In genomic region chr4:105181014-105181658, GRCm38 (mm10) we compare ENCODE assay signal across 9 mouse cellular contexts. TPM values are rescaled to one million over a fixed set of nuclear protein-coding genes. Genes with fewer than 3 reads are reported as not detected.
A peak's percentile ranks its signal among the peaks of the same experiment; 100 is the strongest.
DNase-seq lines count a peak whose midpoint lies in the region; ATAC-seq and TF ChIP-seq lines count a peak whose summit lies in the region.
"Had no signal": no experiment of that assay in that cellular context is flagged by ENCODE, and none has a peak within 500 bp of the region (broad histone marks: within the 10 kb centered on the region; RNA-seq: fewer than 3 reads in every experiment).

No protein-coding gene starts in this region.

- H3K4me2 ChIP-seq in embryonic facial prominence, embryonic 11.5 days (ENCODE audit: low read depth, low read length): no peak overlapping the region; the same call in 1 of the 2 replicates
- peak overlapping the region; percentile 39 for H3K4me2 ChIP-seq in neural tube, embryonic 13.5 days

- H3K27ac ChIP-seq in embryonic facial prominence, embryonic 11.5 days (replicated peaks; ENCODE audit: low read depth, low read length): no peak overlapping the region
- H3K27ac ChIP-seq in layer of hippocampus, adult 2 months: peak overlapping the region; percentile 89
- peak overlapping the region; percentile 93 for H3K27ac ChIP-seq in neural tube, embryonic 13.5 days (replicated peaks)

- no peaks in the 10 kb centered on the region; the same call in 1 of the 2 replicates for H3K36me3 ChIP-seq in embryonic facial prominence, embryonic 11.5 days (replicated peaks; ENCODE audit: control insufficient read depth, insufficient read depth, low read depth, low read length)
- no peaks in the 10 kb centered on the region for H3K36me3 ChIP-seq in neural tube, embryonic 13.5 days

- DNase-seq in cerebellum, adult 11 months: peak; percentile 9
- no peak for DNase-seq in embryonic facial prominence, embryonic 11.5 days (ENCODE audit: low spot score)
- DNase-seq in layer of hippocampus, adult 2 months (ENCODE audit: low spot score in 2 of 2): peak; percentile 53 to 82
- no peak for DNase-seq in urinary bladder, adult 18-20 months (ENCODE audit: low spot score in 2 of 2)

- no peaks in the 10 kb centered on the region for H3K27me3 ChIP-seq in embryonic facial prominence, embryonic 11.5 days (ENCODE audit: control insufficient read depth, insufficient read depth, low read length)
- H3K27me3 ChIP-seq in neural tube, embryonic 13.5 days: no peaks in the 10 kb centered on the region

- 31% methylated on average over 16 of the region's 16 CpGs for WGBS in embryonic facial prominence, embryonic 11.5 days
- 14% methylated on average over 16 of the region's 16 CpGs for WGBS in neural tube, embryonic 13.5 days

- H3K4me3 ChIP-seq in embryonic facial prominence, embryonic 11.5 days (ENCODE audit: low read depth, low read length): no peak overlapping the region
- H3K4me3 ChIP-seq in layer of hippocampus, adult 2 months: peak overlapping the region; percentile 1; the same call in 1 of the 2 replicates
- H3K4me3 ChIP-seq in neural tube, embryonic 13.5 days: 0 out of 2 replicates have a peak overlapping the region, but pooled peaks have one; percentile 1
- H3K4me3 ChIP-seq: myocyte had no signal

- no peak for ATAC-seq in cerebellum, adult (ENCODE audit: insufficient number of reproducible peaks, low FRiP score, low TSS enrichment)
- ATAC-seq in embryonic facial prominence, embryonic 11.5 days (replicated peaks; ENCODE audit: insufficient number of reproducible peaks, low FRiP score, low TSS enrichment, low read depth): peak; percentile 60; the same call in 1 of the 2 replicates
- ATAC-seq in neural tube, embryonic 13.5 days (ENCODE audit: low read depth): peak; percentile 90
- no peak for ATAC-seq in inflammation-experienced regulatory T-cells, adult 6 months
- no peak for ATAC-seq in megakaryocyte progenitor cell, adult 5-6 weeks (replicated peaks; ENCODE audit: poor library complexity)

- TF ChIP-seq CTCF in layer of hippocampus, adult 2 months (conservative IDR thresholded peaks at IDR 0.05): no peak

- H3K9me3 ChIP-seq in embryonic facial prominence, embryonic 11.5 days (replicated peaks; ENCODE audit: control insufficient read depth, low read length): no peaks in the 10 kb centered on the region
- H3K9me3 ChIP-seq in neural tube, embryonic 13.5 days: no peaks in the 10 kb centered on the region

- no peaks in the 10 kb centered on the region for H3K4me1 ChIP-seq in embryonic facial prominence, embryonic 11.5 days (ENCODE audit: control insufficient read depth, insufficient read depth, low read length)
- peaks cover 79% of the 10 kb centered on the region for H3K4me1 ChIP-seq in neural tube, embryonic 13.5 days (replicated peaks)

- no peak overlapping the region for H3K9ac ChIP-seq in embryonic facial prominence, embryonic 11.5 days (replicated peaks; ENCODE audit: low read length)
- H3K9ac ChIP-seq in neural tube, embryonic 13.5 days: peak overlapping the region; percentile 45

RNA-seq across cellular contexts. Expression of gene Plpp3, which starts 24.0 kb away (rescaled TPM):
- polyA plus RNA-seq in embryonic facial prominence, embryonic 11.5 days (2014; fragmentation: Nextera tagmentation; extraction: Ambion mirVana): 73.5 and 79.3 TPM in 2 replicates
- 100 to 1,000 TPM; 197 to 198 TPM for total RNA-seq in layer of hippocampus, adult 2 months (2021)
- polyA plus RNA-seq in neural tube, embryonic 13.5 days (2015; fragmentation: Nextera tagmentation; extraction: Ambion mirVana): 70.9 and 78.5 TPM in 2 replicates
- under 1 TPM in 1 of 3 experiments, not detected in 2; 0.15 TPM for polyA plus RNA-seq in inflammation-experienced regulatory T-cells, adult 6 months (2017; shearing (Covaris generic))
- total RNA-seq in megakaryocyte progenitor cell, adult 5-6 weeks (2015): 0.34 TPM in 1 of 2 replicates, not detected in the other
- total RNA-seq in megakaryocyte progenitor cell, adult 5-6 weeks (2017): 0.14 TPM in 1 of 2 replicates, not detected in the other

Comparison
In these comparisons a context has a peak if more than half of its experiments do, and no peak if none do; other contexts are left out.
1. DNase-seq: peak in cerebellum, adult 11 months (single experiment) and layer of hippocampus, adult 2 months (2 of 2); none in embryonic facial prominence, embryonic 11.5 days (single experiment) and urinary bladder, adult 18-20 months (0 of 2).
2. ATAC-seq: peak in embryonic facial prominence, embryonic 11.5 days (single experiment) and neural tube, embryonic 13.5 days (single experiment); none in cerebellum, adult (single experiment), inflammation-experienced regulatory T-cells, adult 6 months (single experiment) and megakaryocyte progenitor cell, adult 5-6 weeks (single experiment).
3. RNA of gene Plpp3, which starts 24.0 kb away (polyA plus RNA-seq): 73.5 to 79.3 TPM in embryonic facial prominence, embryonic 11.5 days and 70.9 to 78.5 TPM in neural tube, embryonic 13.5 days; 0.15 TPM in inflammation-experienced regulatory T-cells, adult 6 months; every median in the first group is over 10 times any median in the second.